Mouse (Mus musculus) layer of hippocampus, adult 18-20 months (tissue): Measurements from ENCODE around the gene Pprc1. TPM values are rescaled to one million over a fixed set of nuclear protein-coding genes. Genes with fewer than 3 reads are reported as not detected.

Source experiments
- DNase-seq, 2 experiments: peaks; one replicate each; pipeline ENCODE4 v3.0.0; 2022; ENCODE audit warnings: low spot score in 2 of 2
- total RNA-seq, 2 experiments: library from RNA; stranded (reverse); gene quantifications; 2 replicates each; pipeline ENCODE4 v1.2.3; 2021

Pprc1 gene
- total RNA-seq, 2 experiments from 2014 or later, result 31.0 to 36.6 TPM

- DNase-seq, result peak; percentile 64 to 68
These were observed 11.8 kb upstream of the Pprc1 start for GRCm38 (mm10) chr19:46032731-46033510.

GRCm38 (mm10) chr19:46033911-46034310 is 10.8 kb upstream of the Pprc1 start:
- DNase-seq, result no peak

- no peak for DNase-seq
These were observed 8.7 kb upstream of the Pprc1 start for GRCm38 (mm10) chr19:46035971-46036370.

- DNase-seq, result no peak
These were observed 8.0 kb upstream of the Pprc1 start for GRCm38 (mm10) chr19:46036477-46037242.

GRCm38 (mm10) chr19:46037243-46037924 is 7.3 kb upstream of the Pprc1 start:
- DNase-seq, result peak in 1 of 2 experiments; percentile 12

GRCm38 (mm10) chr19:46037925-46038850 is 6.5 kb upstream of the Pprc1 start:
- no peak for DNase-seq

GRCm38 (mm10) chr19:46038851-46039260 is 5.8 kb upstream of the Pprc1 start:
- no peak for DNase-seq

- DNase-seq, result peak; percentile 86
These were observed 5.2 kb upstream of the Pprc1 start for GRCm38 (mm10) chr19:46039478-46039877.

GRCm38 (mm10) chr19:46040149-46040902 is 4.4 kb upstream of the Pprc1 start:
- DNase-seq, result no peak

GRCm38 (mm10) chr19:46041299-46041932 is 3.3 kb upstream of the Pprc1 start:
- DNase-seq, result peak in 1 of 2 experiments; percentile 26

GRCm38 (mm10) chr19:46041933-46042475 is 2.7 kb upstream of the Pprc1 start:
- DNase-seq, result peak in 1 of 2 experiments; percentile 85

- DNase-seq, result peak in 1 of 2 experiments; percentile 74
These were observed 2.1 kb upstream of the Pprc1 start for GRCm38 (mm10) chr19:46042476-46043011.

- DNase-seq, result peak in 1 of 2 experiments; percentile 46
These were observed 1.3 kb upstream of the Pprc1 start for GRCm38 (mm10) chr19:46043380-46043779.

- peak; percentile 78 to 88 for DNase-seq
These were observed 458 bp downstream of the Pprc1 start, which contains the start of gene Ldb1 for GRCm38 (mm10) chr19:46044993-46045695. Gene Ldb1 (minus strand): TSS chr19:46045214.

GRCm38 (mm10) chr19:46045696-46046311 is 1.1 kb downstream of the Pprc1 start:
- peak in 1 of 2 experiments; percentile 57 for DNase-seq

- no peak for DNase-seq
These were observed 1.9 kb downstream of the Pprc1 start for GRCm38 (mm10) chr19:46046621-46047025.

GRCm38 (mm10) chr19:46047426-46047825 is 2.7 kb downstream of the Pprc1 start:
- DNase-seq, result no peak

- DNase-seq, result no peak
These were observed 4.4 kb downstream of the Pprc1 start for GRCm38 (mm10) chr19:46049129-46049528.
